Mouse (Mus musculus) small intestine, adult 2 months (tissue): ENCODE results near the gene Gm44502.

Experiments used
- CTCF ChIP-seq: fragments of 200-500 bp; IDR thresholded peaks from 2 replicates; pipeline ENCODE4 v1.5.1; 2012; ENCODE audit warnings: low read depth, mild to moderate bottlenecking, control low read depth, inconsistent platforms, low read length, moderate library complexity, mixed read lengths; ENCODE audit not compliant: insufficient replicate concordance, insufficient read length; ENCODE audit errors: extremely low read depth
- POLR2A ChIP-seq: fragments of 200-500 bp; IDR thresholded peaks from 2 replicates; pipeline ENCODE4 v1.6.1; 2012; ENCODE audit warnings: low read depth, mild to moderate bottlenecking, control low read depth, inconsistent platforms, low read length, moderate library complexity

DNA sequence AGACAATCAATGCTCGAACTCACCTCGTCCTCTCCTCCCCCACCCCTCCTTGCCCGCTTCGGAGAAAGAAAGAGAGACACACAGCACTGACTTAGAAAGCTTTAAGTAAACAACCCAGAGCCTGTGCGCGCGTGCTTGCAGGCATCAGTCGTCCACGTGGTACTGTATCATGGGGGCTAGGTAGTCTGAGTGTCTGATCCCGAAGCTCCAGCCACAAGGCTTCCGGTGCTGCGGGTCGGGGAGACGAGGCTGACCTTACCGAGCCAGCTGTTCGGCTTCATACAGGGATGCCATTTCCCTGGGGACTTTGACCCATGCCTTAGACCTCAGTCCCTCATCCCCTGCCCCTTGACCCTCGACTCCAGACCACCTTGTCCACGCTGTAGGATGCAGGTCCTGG is 52.1 kb downstream of the Gm44502 start:
- TF ChIP-seq POLR2A: no peak
- TF ChIP-seq CTCF: no peak
